Mouse (Mus musculus): Measurements from ENCODE around the gene Junb.

DNA sequence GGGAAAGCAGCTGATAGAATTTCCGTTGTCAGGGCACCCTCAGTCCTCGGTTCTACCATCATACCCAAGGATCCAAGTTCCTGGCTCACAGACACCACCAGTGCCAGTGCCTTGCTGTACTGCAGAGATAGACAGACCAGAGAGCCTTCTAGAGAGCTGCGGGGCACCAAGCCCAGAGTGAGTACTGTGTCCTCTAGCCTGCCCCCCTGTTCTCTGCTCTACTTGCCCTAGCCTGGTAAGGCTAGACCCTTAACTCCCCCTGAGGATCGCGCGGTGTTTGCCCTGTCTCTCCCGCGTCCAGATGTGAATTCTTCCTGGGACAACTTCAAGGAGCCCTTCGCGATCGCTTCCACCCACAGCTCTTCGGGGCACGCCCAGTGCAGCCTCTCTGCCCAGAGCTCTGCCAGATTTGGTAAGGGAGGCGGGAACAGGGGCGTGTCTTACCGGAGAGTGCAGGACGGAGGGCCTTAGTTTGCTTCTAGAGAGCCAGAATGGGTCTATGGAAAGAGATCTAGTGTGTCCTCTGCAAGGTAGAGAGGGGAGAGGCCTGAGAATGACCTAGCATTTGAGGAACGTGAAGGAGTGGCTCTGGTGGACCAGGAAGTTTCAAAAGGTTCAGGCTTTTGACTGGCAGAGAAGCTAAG is 25.8 kb downstream of the Junb start:
- TF ChIP-seq POLR2A (IDR thresholded peaks at IDR 0.05; ENCODE audit: extremely low read depth, insufficient read depth, low read length), result no peak
- TF ChIP-seq CTCF (IDR thresholded peaks at IDR 0.05; ENCODE audit: extremely low read depth, insufficient read depth, low read length), result no peak

Measured in cortical plate, adult 2 months (tissue).